Mouse (Mus musculus) liver, adult (tissue): ENCODE data around the gene Mvb12b.

Experiments
- GATA4 ChIP-seq: IDR thresholded peaks from 2 replicates; pipeline ENCODE4 v1.6.1; 2014; ENCODE audit warnings: mild to moderate bottlenecking, low read length; ENCODE audit not compliant: insufficient replicate concordance

Mvb12b gene

GRCm38 (mm10) chr2:33788851-33789250, 98.9 kb downstream of the Mvb12b start:
- TF ChIP-seq GATA4: no peak

GRCm38 (mm10) chr2:33788131-33788530, 99.6 kb downstream of the Mvb12b start:
- TF ChIP-seq GATA4: no peak

GRCm38 (mm10) chr2:33786064-33786463, 101.7 kb downstream of the Mvb12b start:
- TF ChIP-seq GATA4: no peak

DNA sequence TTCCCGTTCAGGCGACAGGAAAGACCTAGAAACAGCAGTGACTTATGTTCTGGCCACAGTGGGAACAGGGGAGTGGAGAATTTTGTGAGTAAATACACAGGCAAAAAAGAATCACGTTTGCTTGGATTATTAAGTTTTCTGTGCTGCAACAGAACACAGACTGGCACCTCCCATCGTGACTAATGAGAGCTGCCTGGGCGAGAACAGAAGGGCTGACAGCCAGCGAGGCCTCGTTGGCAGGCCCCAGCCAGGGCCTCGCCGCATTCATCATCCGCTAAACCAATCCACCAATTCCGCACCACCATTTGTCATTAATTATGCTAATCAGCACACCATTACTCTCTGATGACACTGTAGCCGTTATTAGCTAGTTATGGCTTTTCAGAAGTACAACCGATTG, 102.2 kb downstream of the Mvb12b start:
- no peak for TF ChIP-seq GATA4

DNA sequence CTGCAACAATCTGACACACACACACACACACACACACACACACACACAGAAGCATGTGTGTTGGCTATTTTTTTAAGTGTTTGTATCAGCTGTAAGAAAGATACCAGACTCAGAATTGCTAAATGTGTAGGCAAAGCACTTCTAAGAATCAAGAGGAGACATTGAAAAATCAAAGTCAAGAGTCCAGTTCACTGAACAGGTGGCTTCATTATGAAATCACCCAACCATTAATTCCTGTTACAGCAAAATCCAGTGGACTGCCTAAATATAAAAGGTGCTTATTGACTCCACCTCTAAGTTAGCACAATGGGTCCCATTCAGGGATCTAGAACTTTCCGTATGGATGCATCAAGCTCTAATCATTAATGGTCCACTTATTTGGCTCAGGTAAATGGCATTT, 103.0 kb downstream of the Mvb12b start:
- no peak for TF ChIP-seq GATA4

GRCm38 (mm10) chr2:33783419-33783818, 104.3 kb downstream of the Mvb12b start:
- TF ChIP-seq GATA4: no peak

- TF ChIP-seq GATA4: no peak
Observed at GRCm38 (mm10) chr2:33781655-33782400, 105.9 kb downstream of the Mvb12b start.

DNA sequence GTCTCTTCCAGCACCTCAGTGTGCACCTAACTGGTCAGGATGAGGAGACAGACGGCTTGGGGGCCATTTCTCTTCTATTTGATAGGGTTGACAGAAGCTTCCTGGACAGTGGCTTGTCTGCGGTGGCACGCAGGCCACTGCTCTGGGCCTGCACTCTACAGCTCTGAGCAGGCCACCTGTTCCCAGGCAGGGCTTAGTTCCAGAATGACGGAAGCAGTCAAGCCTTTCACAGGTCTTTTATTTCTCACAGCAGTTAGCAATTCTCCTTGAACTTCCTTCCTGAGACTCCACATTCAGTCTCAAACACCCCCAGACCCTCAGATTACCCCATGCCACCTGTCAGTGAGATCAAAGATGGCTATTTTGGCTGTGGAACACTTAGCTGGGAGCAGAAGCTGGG, 109.3 kb downstream of the Mvb12b start:
- no peak for TF ChIP-seq GATA4

- TF ChIP-seq GATA4: no peak
Observed at GRCm38 (mm10) chr2:33777051-33777450, 110.7 kb downstream of the Mvb12b start.

GRCm38 (mm10) chr2:33774884-33775283, 112.9 kb downstream of the Mvb12b start:
- TF ChIP-seq GATA4: no peak

DNA sequence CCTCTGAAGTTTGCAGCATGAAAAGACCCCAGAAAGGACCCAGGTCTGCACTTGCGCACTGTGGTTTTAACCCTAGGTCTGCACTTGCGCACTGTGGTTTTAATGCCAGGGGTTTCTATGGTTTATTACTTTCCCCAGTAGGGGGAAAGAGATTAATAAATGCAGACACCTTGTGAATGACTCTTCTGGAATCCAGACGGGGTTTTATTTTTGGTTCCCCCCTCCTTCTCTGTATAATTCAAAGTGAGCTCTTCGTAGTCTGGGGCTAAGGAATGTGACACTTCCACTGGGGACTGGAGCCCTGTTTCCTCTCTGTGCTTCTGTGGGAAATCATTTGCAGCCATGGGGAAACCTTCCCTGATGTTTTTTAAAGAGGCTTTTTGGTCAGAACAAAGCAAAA, 113.6 kb downstream of the Mvb12b start:
- no peak for TF ChIP-seq GATA4

DNA sequence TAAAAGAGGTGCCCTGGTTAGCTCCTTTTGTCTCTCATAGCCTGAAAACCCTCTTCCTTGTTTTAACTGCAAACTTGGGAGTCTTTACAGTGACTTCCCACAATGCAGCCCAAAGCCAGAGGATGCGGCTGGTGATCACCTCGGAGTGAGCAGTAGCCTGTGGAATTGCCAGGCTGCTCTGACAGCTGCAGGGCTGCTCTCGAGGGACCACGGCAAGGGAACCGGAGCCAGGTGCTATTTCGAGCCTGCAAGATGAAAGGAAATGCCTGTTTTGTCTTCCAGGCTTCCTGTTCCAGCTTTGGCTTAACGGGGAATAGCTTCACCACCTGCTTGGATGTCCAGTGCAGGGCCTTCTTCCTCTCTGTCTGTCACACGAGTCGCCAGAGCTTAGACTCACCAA, 115.3 kb downstream of the Mvb12b start:
- TF ChIP-seq GATA4: no peak

DNA sequence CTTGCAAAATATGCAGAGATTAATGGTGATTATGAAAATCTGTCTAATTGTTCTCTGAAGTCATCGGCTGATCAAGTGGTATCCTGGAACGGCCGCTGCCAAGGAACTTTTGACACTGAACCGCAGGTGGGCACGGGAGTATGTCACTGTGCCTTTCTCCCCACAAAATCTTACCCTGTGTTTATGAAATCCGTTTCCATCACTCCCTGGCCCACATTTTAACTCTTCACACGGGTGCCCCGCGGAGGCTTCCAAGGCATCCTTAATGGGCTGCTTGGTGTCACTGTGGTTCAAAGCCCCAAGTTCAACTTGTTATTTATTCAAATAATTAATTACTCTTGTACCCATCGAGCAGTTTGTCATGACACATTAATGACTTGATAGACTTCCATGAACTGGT, 116.4 kb downstream of the Mvb12b start:
- no peak for TF ChIP-seq GATA4

- TF ChIP-seq GATA4: no peak
Observed at GRCm38 (mm10) chr2:33770526-33771130, 117.1 kb downstream of the Mvb12b start.

GRCm38 (mm10) chr2:33764476-33764875, 123.3 kb downstream of the Mvb12b start:
- no peak for TF ChIP-seq GATA4

- TF ChIP-seq GATA4: no peak
Observed at GRCm38 (mm10) chr2:33762210-33762609, 125.5 kb downstream of the Mvb12b start.

DNA sequence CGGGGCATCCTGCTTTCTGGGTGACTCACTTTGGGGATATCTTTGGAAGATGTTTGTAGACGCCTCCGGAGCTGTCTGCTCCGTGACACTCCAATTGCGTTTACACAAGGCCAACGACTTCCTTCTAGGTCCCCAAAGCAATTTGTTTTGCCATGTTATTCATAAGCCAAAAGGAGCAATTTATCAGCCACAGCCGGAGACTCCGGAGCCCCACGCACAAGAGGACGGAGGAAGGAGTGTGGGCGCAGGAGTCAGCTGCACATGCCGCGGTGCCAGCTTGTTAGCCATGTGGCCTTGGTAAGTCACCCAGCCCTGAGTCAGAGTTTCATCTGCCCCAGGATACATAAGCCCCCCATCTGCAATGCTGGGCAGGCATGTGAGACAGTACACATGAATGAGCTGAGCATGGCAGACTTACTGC, 127.2 kb downstream of the Mvb12b start:
- TF ChIP-seq GATA4: no peak
